Mouse (Mus musculus): ENCODE data around the gene Arl1.
"Not testable (repeated sequence)": the region's sequence is repeated elsewhere in the genome, so short reads cannot be mapped to it uniquely, and the experiment has no call there.

Arl1 gene

DNA sequence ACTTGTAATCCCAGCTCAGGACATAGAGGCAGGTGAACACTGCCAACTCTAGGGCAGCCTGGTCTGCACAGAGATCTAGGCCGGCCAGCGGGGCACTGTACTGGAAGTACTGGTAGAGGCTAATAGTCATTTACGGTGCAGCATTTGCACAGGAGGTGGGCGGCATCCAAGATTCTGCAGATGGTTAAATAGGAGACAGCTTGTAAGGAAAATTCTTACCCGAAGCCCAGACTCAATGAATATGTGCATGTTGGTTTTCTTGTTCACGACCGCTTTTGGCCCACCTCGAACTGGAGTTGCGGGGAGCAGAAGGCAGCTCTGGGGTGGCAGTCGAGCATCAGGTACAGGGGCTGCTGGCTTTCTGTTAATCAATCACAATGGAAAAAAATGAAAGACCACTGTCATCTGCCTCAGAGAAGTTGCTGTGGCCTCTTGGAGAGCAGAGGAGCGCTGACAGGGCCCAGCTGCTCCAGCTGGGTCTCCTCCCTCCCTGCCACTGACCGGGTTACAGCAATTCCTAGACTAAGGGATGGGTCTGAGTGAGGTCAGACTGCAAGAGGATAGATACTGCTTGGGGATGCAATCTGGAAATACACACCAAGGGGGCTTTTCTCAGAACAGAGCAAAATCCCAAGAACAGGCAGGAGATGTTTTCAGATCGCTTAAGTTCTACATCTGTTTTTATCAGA lies 31.0 kb downstream of the Arl1 start:
- in situ Hi-C loops (cut with MboI; ENCODE audit: low sequenced_read_pairs): no loop called here

- in situ Hi-C loops (cut with MboI; ENCODE audit: low sequenced_read_pairs): no loop called here
Observed at GRCm38 (mm10) chr10:88765431-88766142, 34.9 kb downstream of the Arl1 start.

- in situ Hi-C loops (cut with MboI; ENCODE audit: low sequenced_read_pairs): no loop called here
Observed at GRCm38 (mm10) chr10:88768961-88769360, 38.3 kb downstream of the Arl1 start.

DNA sequence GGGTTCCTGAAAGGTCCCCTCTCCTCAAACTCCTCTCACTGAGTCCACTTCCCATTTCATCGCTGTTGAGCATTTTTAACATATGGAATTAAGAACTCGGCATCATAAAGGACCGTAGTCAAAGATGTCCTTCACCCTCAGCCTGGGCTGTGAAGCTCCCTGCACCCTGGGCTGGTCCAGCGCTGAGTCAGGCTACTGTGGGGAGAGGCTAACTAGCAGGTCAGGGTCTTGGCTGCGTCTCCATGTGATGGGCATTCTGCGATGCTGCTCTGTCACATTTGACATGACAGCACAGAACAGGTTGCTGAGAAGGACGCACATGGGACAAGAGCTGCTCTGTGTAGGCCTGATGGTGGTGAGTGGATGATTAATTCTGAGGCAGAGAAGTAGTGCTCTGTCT lies 39.0 kb downstream of the Arl1 start:
- in situ Hi-C loops (cut with MboI; ENCODE audit: low sequenced_read_pairs): no loop called here

- in situ Hi-C loops (cut with MboI; ENCODE audit: low sequenced_read_pairs): not testable (repeated sequence)
Observed at GRCm38 (mm10) chr10:88772965-88773364, 42.3 kb downstream of the Arl1 start.

DNA sequence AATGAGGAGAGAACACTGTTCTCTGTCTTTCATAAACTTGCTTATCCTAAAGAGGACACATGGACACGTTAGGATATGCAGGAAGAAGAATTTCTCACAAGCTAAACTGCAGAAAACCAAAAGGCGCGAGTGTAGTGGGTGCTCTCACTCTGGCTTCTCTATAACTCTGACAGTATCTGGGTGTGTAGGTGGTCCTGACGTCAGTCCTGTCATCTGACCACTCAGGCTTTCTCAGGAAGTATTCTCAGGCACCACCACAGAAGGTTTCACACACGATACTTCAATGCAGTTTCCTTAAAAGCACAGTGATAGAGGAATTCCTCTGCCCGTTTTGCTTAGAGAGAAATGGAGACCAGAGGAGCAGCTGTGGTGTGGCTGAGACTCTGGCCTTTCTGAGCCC lies 45.5 kb downstream of the Arl1 start:
- in situ Hi-C loops (cut with MboI; ENCODE audit: low sequenced_read_pairs): no loop called here

DNA sequence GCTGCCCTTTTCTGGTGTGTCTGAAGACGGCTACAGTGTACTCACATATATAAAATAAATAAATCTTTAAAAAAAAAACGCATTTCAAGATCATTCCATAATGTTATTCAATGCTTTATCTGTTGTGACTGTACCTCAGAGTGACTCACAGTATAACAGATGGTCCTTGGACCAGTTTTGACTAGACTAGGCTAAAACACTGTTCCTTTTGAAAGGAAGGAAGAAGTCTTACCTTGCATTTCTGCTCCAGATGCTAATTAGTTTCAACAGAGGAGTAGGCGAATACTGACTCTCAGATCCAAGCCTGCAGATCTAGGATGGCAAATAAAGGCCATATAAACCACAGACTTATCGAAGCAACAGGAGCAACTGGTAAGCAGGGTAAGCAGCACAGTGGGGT lies 50.1 kb downstream of the Arl1 start:
- in situ Hi-C loops (cut with MboI; ENCODE audit: low sequenced_read_pairs): no loop called here

DNA sequence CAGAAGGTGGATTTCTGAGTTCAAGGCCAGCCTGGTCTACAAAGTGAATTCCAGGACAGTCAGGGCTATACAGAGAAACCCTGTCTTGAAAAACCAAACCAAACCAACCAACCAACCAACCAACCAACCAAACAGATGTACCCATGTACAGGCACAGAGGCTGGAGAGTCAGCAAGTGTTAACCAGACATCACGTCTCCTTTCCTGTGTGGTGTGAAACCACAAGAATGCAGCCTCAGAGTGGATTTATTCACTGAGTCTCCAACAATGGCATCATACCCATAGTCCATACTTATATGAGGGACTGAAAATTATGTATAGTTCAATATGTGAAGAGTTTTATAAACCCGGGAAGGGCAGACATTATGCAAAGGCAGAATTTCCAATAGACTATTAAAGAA lies 52.5 kb downstream of the Arl1 start:
- in situ Hi-C loops (cut with MboI; ENCODE audit: low sequenced_read_pairs): not testable (repeated sequence)

DNA sequence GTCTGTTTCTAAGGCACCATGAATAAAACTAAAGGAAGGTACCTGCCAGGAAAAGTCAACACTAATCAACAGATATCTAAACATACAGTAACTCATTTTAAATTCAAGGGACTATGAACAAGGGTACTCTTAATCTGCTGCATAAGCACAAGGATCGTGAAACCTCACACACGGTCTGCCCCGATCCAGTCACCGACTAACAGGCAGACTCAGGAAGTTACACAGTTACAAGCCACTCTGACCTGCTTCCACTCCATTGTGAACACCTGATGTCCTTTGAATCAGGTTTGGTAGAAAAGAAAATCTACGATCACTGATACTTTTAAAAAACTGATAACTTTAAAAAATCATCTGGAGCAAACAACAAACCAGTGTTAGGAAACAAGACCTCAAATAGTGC lies 53.3 kb downstream of the Arl1 start:
- in situ Hi-C loops (cut with MboI; ENCODE audit: low sequenced_read_pairs): no loop called here

DNA sequence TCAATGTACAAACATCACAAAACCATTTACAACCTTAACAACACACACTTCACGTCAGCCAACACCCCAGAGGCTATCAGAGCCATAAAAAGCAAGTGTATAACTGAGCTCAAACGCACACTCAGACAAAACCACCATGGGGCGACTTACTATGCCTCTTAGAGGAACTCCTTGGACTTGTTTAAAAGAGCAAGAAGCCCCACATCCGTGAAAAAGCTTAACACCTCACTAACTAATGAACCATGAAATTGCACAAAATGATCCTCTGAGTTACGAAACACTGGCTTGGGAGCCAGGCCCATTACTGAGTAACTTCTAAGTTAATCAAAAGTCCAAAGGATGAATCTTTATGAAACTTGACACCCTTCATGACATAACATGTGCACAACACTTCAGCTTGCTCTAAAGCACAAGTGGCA lies 53.9 kb downstream of the Arl1 start:
- in situ Hi-C loops (cut with MboI; ENCODE audit: low sequenced_read_pairs): no loop called here

DNA sequence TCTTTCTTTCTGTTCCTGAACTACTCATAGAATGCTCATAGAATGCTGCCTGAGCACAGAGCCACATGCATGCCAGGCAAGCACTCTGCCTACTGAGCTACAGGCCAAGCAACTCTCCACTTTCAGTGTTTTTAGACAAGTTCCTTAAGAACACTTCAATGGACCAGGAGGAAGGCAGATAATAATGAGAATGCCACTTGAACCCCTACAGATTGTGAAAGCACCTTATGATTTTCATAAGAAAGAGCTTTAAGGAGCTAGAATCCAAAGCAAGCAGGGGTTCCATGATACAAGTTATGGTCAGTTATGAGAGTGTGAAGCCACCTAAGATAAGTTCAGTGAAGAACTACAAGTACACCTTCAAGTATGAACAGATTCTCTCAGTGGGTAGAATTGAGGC lies 63.0 kb downstream of the Arl1 start:
- in situ Hi-C loops (cut with MboI; ENCODE audit: low sequenced_read_pairs): no loop called here
